Mouse (Mus musculus): ENCODE measurements around the gene Ptk7. TPM values are rescaled to one million over a fixed set of nuclear protein-coding genes. Genes with fewer than 3 reads are reported as not detected.
A peak's percentile ranks its signal among the peaks of the same experiment; 100 is the strongest.

Ptk7 gene
- total and polyA plus RNA-seq, 2 experiments from 2014 or later = 22.5 to 62.6 TPM

GRCm38 (mm10) chr17:46651755-46652547 lies 22.6 kb upstream of the Ptk7 start:
- no peak overlapping the region for H3K9ac ChIP-seq (replicated peaks; ENCODE audit: low read length, poor library complexity, severe bottlenecking)
- 0 out of 2 replicates have a peak overlapping the region, but pooled peaks have one; percentile 1 for H3K4me3 ChIP-seq (ENCODE audit: low read depth, low read length)
- H3K36me3 ChIP-seq (ENCODE audit: insufficient read depth, low read length) = peaks cover 41% of the 10 kb centered on the region
- peaks cover 12% of the 10 kb centered on the region; the same call in 1 of the 2 replicates for H3K4me1 ChIP-seq (ENCODE audit: insufficient read depth, low read length)
- 78% methylated on average over 20 of the region's 20 CpGs for WGBS
- ATAC-seq (ENCODE audit: low FRiP score) (no peak), DNase-seq (ENCODE audit: low spot score) (no peak)
- H3K27ac ChIP-seq (ENCODE audit: low read depth, low read length) = peak overlapping the region; percentile 91; the same call in 1 of the 2 replicates
- H3K4me2 ChIP-seq (ENCODE audit: low read depth, low read length, poor library complexity, severe bottlenecking) = peak overlapping the region; percentile 80
- TF ChIP-seq CTCF (IDR thresholded peaks at IDR 0.05) = no peak
- no peaks in the 10 kb centered on the region for H3K9me3 ChIP-seq (ENCODE audit: low read length)
- no peaks in the 10 kb centered on the region for H3K27me3 ChIP-seq (ENCODE audit: insufficient read depth, low read length)

GRCm38 (mm10) chr17:46651292-46651691 lies 22.0 kb upstream of the Ptk7 start:
- TF ChIP-seq CTCF (IDR thresholded peaks at IDR 0.05) = no peak
- WGBS = 78% methylated on average over 17 of the region's 17 CpGs
- Histone ChIP-seq H3K9ac (replicated peaks; ENCODE audit: low read length, poor library complexity, severe bottlenecking) (peak overlapping the region; percentile 87), H3K4me1 (ENCODE audit: insufficient read depth, low read length) (peaks cover 12% of the 10 kb centered on the region; the same call in 1 of the 2 replicates), H3K4me2 (ENCODE audit: low read depth, low read length, poor library complexity, severe bottlenecking) (peak overlapping the region; percentile 80), H3K27me3 (ENCODE audit: insufficient read depth, low read length) (no peaks in the 10 kb centered on the region), H3K36me3 (ENCODE audit: insufficient read depth, low read length) (peaks cover 34% of the 10 kb centered on the region), H3K4me3 (ENCODE audit: low read depth, low read length) (peak overlapping the region; percentile 50), H3K27ac (ENCODE audit: low read depth, low read length) (peak overlapping the region; percentile 91), H3K9me3 (ENCODE audit: low read length) (no peaks in the 10 kb centered on the region)
- DNase-seq (ENCODE audit: low spot score) (no peak), ATAC-seq (ENCODE audit: low FRiP score) (no peak)

- WGBS = under 1% methylated on average over 37 of the region's 58 CpGs
- peaks cover 12% of the 10 kb centered on the region; the same call in 1 of the 2 replicates for H3K4me1 ChIP-seq (ENCODE audit: insufficient read depth, low read length)
- ATAC-seq (ENCODE audit: low FRiP score) = peak; percentile 91
Measured at GRCm38 (mm10) chr17:46650232-46651031, 21.1 kb upstream of the Ptk7 start, which contains the start of gene Cul7. Cul7 (plus strand) TSS chr17:46650337.

GRCm38 (mm10) chr17:46649811-46650210 lies 20.5 kb upstream of the Ptk7 start:
- Histone ChIP-seq H3K27ac (ENCODE audit: low read depth, low read length) (peak overlapping the region; percentile 91), H3K4me2 (ENCODE audit: low read depth, low read length, poor library complexity, severe bottlenecking) (peak overlapping the region; percentile 80), H3K4me1 (ENCODE audit: insufficient read depth, low read length) (peaks cover 16% of the 10 kb centered on the region; the same call in 1 of the 2 replicates), H3K9ac (replicated peaks; ENCODE audit: low read length, poor library complexity, severe bottlenecking) (peak overlapping the region; percentile 87), H3K27me3 (ENCODE audit: insufficient read depth, low read length) (no peaks in the 10 kb centered on the region), H3K4me3 (ENCODE audit: low read depth, low read length) (peak overlapping the region; percentile 50), H3K9me3 (ENCODE audit: low read length) (no peaks in the 10 kb centered on the region), H3K36me3 (ENCODE audit: insufficient read depth, low read length) (peaks cover 24% of the 10 kb centered on the region)
- 42% methylated on average over 15 of the region's 15 CpGs for WGBS
- no peak for ATAC-seq (ENCODE audit: low FRiP score)
- no peak for DNase-seq (ENCODE audit: low spot score)
- TF ChIP-seq CTCF (IDR thresholded peaks at IDR 0.05) = no peak

More at GRCm38 (mm10) chr17:46650232-46651031, 21.1 kb upstream of the Ptk7 start, which contains the start of gene Cul7:
- Histone ChIP-seq H3K4me2 (ENCODE audit: low read depth, low read length, poor library complexity, severe bottlenecking) (peak within 1 kb of the TSS; percentile 80), H3K4me3 (ENCODE audit: low read depth, low read length) (peak within 1 kb of the TSS; percentile 50), H3K36me3 (ENCODE audit: insufficient read depth, low read length) (peaks cover 26% of the 10 kb centered on the region), H3K9me3 (ENCODE audit: low read length) (no peaks in the 10 kb centered on the region), H3K27ac (ENCODE audit: low read depth, low read length) (peak within 1 kb of the TSS; percentile 91), H3K9ac (replicated peaks; ENCODE audit: low read length, poor library complexity, severe bottlenecking) (peak within 1 kb of the TSS; percentile 87), H3K27me3 (ENCODE audit: insufficient read depth, low read length) (no peaks in the 10 kb centered on the region)
- peak; percentile 97 for DNase-seq (ENCODE audit: low spot score)
- no peak; the same call in 1 of the 2 replicates for TF ChIP-seq CTCF (IDR thresholded peaks at IDR 0.05)

- H3K4me2 ChIP-seq (ENCODE audit: low read depth, low read length, poor library complexity, severe bottlenecking) = no peak overlapping the region
- no peak for DNase-seq (ENCODE audit: low spot score)
- peaks cover 14% of the 10 kb centered on the region for H3K36me3 ChIP-seq (ENCODE audit: insufficient read depth, low read length)
- peaks cover 22% of the 10 kb centered on the region; the same call in 1 of the 2 replicates for H3K4me1 ChIP-seq (ENCODE audit: insufficient read depth, low read length)
- no peaks in the 10 kb centered on the region for H3K9me3 ChIP-seq (ENCODE audit: low read length)
- H3K27me3 ChIP-seq (ENCODE audit: insufficient read depth, low read length) = no peaks in the 10 kb centered on the region
- 94% methylated on average over 9 of the region's 9 CpGs for WGBS
- H3K4me3 ChIP-seq (ENCODE audit: low read depth, low read length) = no peak overlapping the region
- H3K27ac ChIP-seq (ENCODE audit: low read depth, low read length) = no peak overlapping the region
- H3K9ac ChIP-seq (replicated peaks; ENCODE audit: low read length, poor library complexity, severe bottlenecking) = no peak overlapping the region
- no peak for TF ChIP-seq CTCF (IDR thresholded peaks at IDR 0.05)
- ATAC-seq (ENCODE audit: low FRiP score) = no peak
Measured at GRCm38 (mm10) chr17:46648436-46648835, 19.1 kb upstream of the Ptk7 start.
